Mouse (Mus musculus) heart, adult 2 months (tissue): ENCODE results near the gene Apoc4. TPM values are rescaled to one million over a fixed set of nuclear protein-coding genes. Genes with fewer than 3 reads are reported as not detected.

Experiments
- DNase-seq, 2 experiments: peaks; one replicate each; pipeline ENCODE4 v3.0.0; 2021
- H3K27ac ChIP-seq: fragments of 200-600 bp; 2 replicates; pipeline ENCODE4 v1.8.1; 2022
- H3K27me3 ChIP-seq: fragments of 200-500 bp; 2 replicates; pipeline ENCODE4 v1.6.1; 2012; ENCODE audit warnings: mild to moderate bottlenecking, low read length, inconsistent platforms, mixed read lengths; ENCODE audit not compliant: control insufficient read depth, insufficient read depth
- H3K36me3 ChIP-seq: fragments of 200-500 bp; 2 replicates; pipeline ENCODE4 v1.6.1; 2012; ENCODE audit warnings: low read length, inconsistent platforms; ENCODE audit not compliant: control insufficient read depth, insufficient read depth
- H3K4me1 ChIP-seq: fragments of 200-500 bp; 2 replicates; pipeline ENCODE4 v1.6.1; 2011; ENCODE audit warnings: low read length; ENCODE audit not compliant: control insufficient read depth, insufficient read depth
- H3K4me3 ChIP-seq: fragments of 200-600 bp; 2 replicates; pipeline ENCODE4 v1.8.1; 2022
- H3K79me2 ChIP-seq: fragments of 200-500 bp; replicated peaks from 2 replicates; pipeline ENCODE4 v1.6.1; 2012; ENCODE audit warnings: mild to moderate bottlenecking, inconsistent platforms, low read length, moderate library complexity, mixed read lengths; ENCODE audit not compliant: control insufficient read depth, insufficient read depth
- H3K9ac ChIP-seq: fragments of 200-500 bp; 2 replicates; pipeline ENCODE4 v1.6.1; 2012; ENCODE audit warnings: low read depth, mild to moderate bottlenecking, control low read depth, inconsistent platforms, low read length, mixed read lengths
- CTCF ChIP-seq: fragments of 200-600 bp; IDR thresholded peaks from 2 replicates; pipeline ENCODE4 v1.8.1; 2022; ENCODE audit warnings: antibody characterized with exemption, mild to moderate bottlenecking, moderate library complexity
- EP300 ChIP-seq: fragments of 200-500 bp; IDR thresholded peaks from 2 replicates; pipeline ENCODE4 v1.6.1; 2011; ENCODE audit warnings: low read depth, low read length, control low read depth; ENCODE audit not compliant: insufficient read depth
- POLR2A ChIP-seq: fragments of 200-500 bp; IDR thresholded peaks from 2 replicates; pipeline ENCODE4 v1.6.1; 2011; ENCODE audit warnings: mild to moderate bottlenecking, low read depth, low read length, control low read depth; ENCODE audit not compliant: insufficient read depth
- WGBS: fragments of 180-500 bp; shearing (Covaris S2); methylation state at CpG from one replicate; pipeline ENCODE4 v1.1.7; 2018; 5-methylcytosine and 5-hydroxymethylcytosine counted together
- intact Hi-C: fragments of 180-260 bp; cut with DNase I; formaldehyde crosslinking; loops from one replicate; pipeline ENCODE4 v1.15.1; 2025
- polyA plus RNA-seq: library from polyadenylated mRNA; depleted of rRNA; stranded (reverse); fragments of >200 nt; gene quantifications from 2 replicates; pipeline ENCODE4 v1.2.3, GENCODE M21; 2012
- total RNA-seq, 2 experiments: library from RNA; stranded (reverse); gene quantifications; 2 replicates each; pipeline ENCODE4 v1.2.3; 2021

Gene Apoc4
- total and polyA plus RNA-seq, 3 experiments = not detected

DNA sequence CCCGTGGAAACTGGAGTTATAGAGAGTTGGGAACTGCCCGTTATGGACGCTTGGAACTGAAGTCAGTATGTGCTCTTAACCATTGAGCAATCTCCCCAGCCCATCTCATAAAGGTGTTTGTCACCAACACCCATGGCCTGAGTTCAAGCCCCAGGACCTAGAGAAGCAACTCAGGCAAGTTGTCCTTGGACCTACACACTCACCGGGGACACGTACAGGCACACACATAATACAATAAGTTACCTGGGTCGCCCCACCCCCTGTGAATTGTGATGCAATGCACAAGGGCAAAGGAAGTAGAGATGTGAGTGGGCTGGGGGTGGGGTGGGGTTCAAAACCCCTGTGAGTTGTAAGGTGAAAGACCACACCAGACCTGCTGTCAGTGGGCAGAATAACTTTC, 5.2 kb upstream of the Apoc4 start:
- intact Hi-C loops = no loop called here
- no peaks in the 10 kb centered on the region for H3K27me3 ChIP-seq
- TF ChIP-seq EP300 = no peak
- no peak for TF ChIP-seq CTCF
- TF ChIP-seq POLR2A = no peak
- no peaks in the 10 kb centered on the region for H3K4me1 ChIP-seq
- H3K4me3 ChIP-seq = no peak overlapping the region
- no peaks in the 10 kb centered on the region for H3K79me2 ChIP-seq
- no peak overlapping the region for H3K9ac ChIP-seq
- no peaks in the 10 kb centered on the region for H3K36me3 ChIP-seq
- no peak for DNase-seq
- WGBS = 92% methylated on average over 6 of the region's 6 CpGs
- H3K27ac ChIP-seq = no peak overlapping the region

DNA sequence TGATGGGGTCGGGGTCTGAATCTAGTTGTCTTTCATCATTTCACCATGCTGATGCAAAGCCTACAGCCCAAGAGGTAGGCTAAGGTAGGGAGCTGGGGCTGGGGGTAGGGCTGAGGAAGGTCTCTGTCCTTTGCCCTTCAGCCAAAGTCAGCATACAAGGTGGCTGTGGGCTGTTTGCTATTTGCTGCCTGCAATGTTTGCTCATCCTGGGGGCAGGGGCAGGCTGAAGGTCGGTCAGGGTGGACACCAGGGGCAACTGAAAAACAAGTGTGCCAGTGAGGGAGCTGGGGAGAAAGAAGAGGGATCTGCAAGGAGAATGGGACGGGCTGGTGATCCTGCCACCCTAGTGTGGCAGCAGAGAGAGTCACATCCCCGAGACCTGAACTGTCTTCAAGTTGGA, 4.1 kb upstream of the Apoc4 start:
- no peak overlapping the region for H3K4me3 ChIP-seq
- TF ChIP-seq EP300 (no peak), CTCF (no peak), POLR2A (no peak)
- intact Hi-C loops = no loop called here
- no peaks in the 10 kb centered on the region for H3K79me2 ChIP-seq
- no peak overlapping the region for H3K27ac ChIP-seq
- H3K36me3 ChIP-seq = no peaks in the 10 kb centered on the region
- no peaks in the 10 kb centered on the region for H3K27me3 ChIP-seq
- DNase-seq = no peak
- H3K4me1 ChIP-seq = no peaks in the 10 kb centered on the region
- no peak overlapping the region for H3K9ac ChIP-seq
- 64% methylated on average over 4 of the region's 4 CpGs for WGBS

DNA sequence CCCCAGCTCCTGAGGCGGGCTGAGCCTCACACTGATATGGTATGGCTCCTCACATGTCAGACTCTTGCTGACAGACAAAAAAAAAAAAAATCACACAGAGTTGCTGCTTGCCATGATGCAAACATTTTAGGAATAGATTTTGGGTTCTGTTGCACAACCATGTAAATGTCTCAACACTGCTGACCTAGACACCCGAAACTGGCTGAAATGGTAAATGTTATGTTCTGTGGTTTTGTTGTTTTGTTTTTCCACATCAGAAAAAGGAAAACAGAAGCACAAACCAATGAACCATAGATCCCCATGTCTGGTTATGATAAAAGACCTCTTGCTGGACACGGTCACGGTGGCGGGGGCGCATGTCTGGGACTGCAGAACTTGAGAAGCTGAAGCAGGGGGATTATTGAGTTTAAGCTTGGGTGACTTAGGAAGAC, 2.5 kb upstream of the Apoc4 start:
- Histone ChIP-seq H3K4me3 (no peak overlapping the region), H3K27me3 (no peaks in the 10 kb centered on the region), H3K79me2 (no peaks in the 10 kb centered on the region), H3K27ac (no peak overlapping the region), H3K4me1 (no peaks in the 10 kb centered on the region), H3K36me3 (no peaks in the 10 kb centered on the region), H3K9ac (no peak overlapping the region)
- no peak for DNase-seq
- TF ChIP-seq EP300 (no peak), CTCF (no peak), POLR2A (no peak)
- 85% methylated on average over 6 of the region's 6 CpGs for WGBS
- intact Hi-C loops = no loop called here

- no peaks in the 10 kb centered on the region for H3K27me3 ChIP-seq
- TF ChIP-seq EP300 = no peak
- no peak for TF ChIP-seq CTCF
- TF ChIP-seq POLR2A = no peak
- H3K4me3 ChIP-seq = no peak overlapping the region
- no peaks in the 10 kb centered on the region for H3K36me3 ChIP-seq
- H3K27ac ChIP-seq = no peak overlapping the region
- H3K79me2 ChIP-seq = no peaks in the 10 kb centered on the region
- H3K4me1 ChIP-seq = no peaks in the 10 kb centered on the region
- intact Hi-C loops = no loop called here
- 72% methylated on average over 3 of the region's 3 CpGs for WGBS
- no peak for DNase-seq
- H3K9ac ChIP-seq = no peak overlapping the region
Observed at GRCm38 (mm10) chr7:19682979-19683378, 1.7 kb upstream of the Apoc4 start.

- WGBS = 86% methylated on average over 2 of the region's 2 CpGs
- H3K9ac ChIP-seq = no peak overlapping the region
- no peak for DNase-seq
- no peaks in the 10 kb centered on the region for H3K79me2 ChIP-seq
- no peak overlapping the region for H3K27ac ChIP-seq
- H3K4me3 ChIP-seq = no peak overlapping the region
- intact Hi-C loops = no loop called here
- H3K27me3 ChIP-seq = no peaks in the 10 kb centered on the region
- H3K36me3 ChIP-seq = no peaks in the 10 kb centered on the region
- H3K4me1 ChIP-seq = no peaks in the 10 kb centered on the region
- TF ChIP-seq POLR2A (no peak), EP300 (no peak), CTCF (no peak)
Observed at GRCm38 (mm10) chr7:19680702-19681101, 577 bp downstream of the Apoc4 start.

GRCm38 (mm10) chr7:19678901-19679300, 2.4 kb downstream of the Apoc4 start:
- no peak for DNase-seq
- no peaks in the 10 kb centered on the region for H3K79me2 ChIP-seq
- H3K27ac ChIP-seq = no peak overlapping the region
- 89% methylated on average over 3 of the region's 3 CpGs for WGBS
- H3K4me1 ChIP-seq = no peaks in the 10 kb centered on the region
- intact Hi-C loops = no loop called here
- H3K27me3 ChIP-seq = no peaks in the 10 kb centered on the region
- no peak overlapping the region for H3K9ac ChIP-seq
- no peak for TF ChIP-seq EP300
- no peak for TF ChIP-seq POLR2A
- TF ChIP-seq CTCF = no peak
- no peaks in the 10 kb centered on the region for H3K36me3 ChIP-seq
- H3K4me3 ChIP-seq = no peak overlapping the region

DNA sequence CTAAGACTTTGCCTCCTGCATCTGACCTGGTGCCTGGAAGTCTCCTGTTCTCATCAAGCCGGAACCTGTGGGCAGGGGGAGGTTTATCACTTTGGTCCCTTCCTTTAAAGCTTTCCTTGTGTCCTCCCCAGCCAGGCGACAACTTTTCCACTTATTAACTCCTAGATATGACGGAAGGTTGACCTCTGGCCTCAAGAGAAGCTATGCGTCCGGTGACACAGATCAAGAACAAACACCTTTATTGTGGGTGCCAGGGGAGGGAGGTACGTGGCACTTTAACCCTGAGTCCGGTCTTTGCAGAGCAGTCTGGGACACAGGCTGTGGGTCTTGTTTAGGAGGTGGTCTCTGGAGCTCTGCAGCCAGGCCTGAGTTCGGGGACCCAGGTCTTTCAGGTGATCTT, 3.4 kb downstream of the Apoc4 start, which contains the start of gene Apoc2:
TSS of gene Apoc2 (minus strand) at position 70 of the 400 bp plus-strand sequence.
- no peak for TF ChIP-seq POLR2A
- no peak for TF ChIP-seq CTCF
- TF ChIP-seq EP300 = no peak
- no peaks in the 10 kb centered on the region for H3K27me3 ChIP-seq
- H3K4me3 ChIP-seq = no peak within 1 kb of the TSS
- H3K79me2 ChIP-seq = no peaks in the 10 kb centered on the region
- intact Hi-C loops = no loop called here
- H3K4me1 ChIP-seq = no peaks in the 10 kb centered on the region
- no peak within 1 kb of the TSS for H3K9ac ChIP-seq
- DNase-seq = no peak
- H3K36me3 ChIP-seq = no peaks in the 10 kb centered on the region
- H3K27ac ChIP-seq = no peak within 1 kb of the TSS
- 66% methylated on average over 8 of the region's 8 CpGs for WGBS
